Mouse (Mus musculus): ENCODE data around the gene Ppp1r12b. TPM values are rescaled to one million over a fixed set of nuclear protein-coding genes. Genes with fewer than 3 reads are reported as not detected.
A peak's percentile ranks its signal among the peaks of the same experiment; 100 is the strongest.
"Not testable (repeated sequence)": the region's sequence is repeated elsewhere in the genome, so short reads cannot be mapped to it uniquely, and the experiment has no call there.

The Ppp1r12b gene
- total RNA-seq, 2 experiments from 2014 or later, result 10.5 to 11.4 TPM

GRCm38 (mm10) chr1:134850361-134850760, 105.4 kb downstream of the Ppp1r12b start:
- no peak for DNase-seq

DNA sequence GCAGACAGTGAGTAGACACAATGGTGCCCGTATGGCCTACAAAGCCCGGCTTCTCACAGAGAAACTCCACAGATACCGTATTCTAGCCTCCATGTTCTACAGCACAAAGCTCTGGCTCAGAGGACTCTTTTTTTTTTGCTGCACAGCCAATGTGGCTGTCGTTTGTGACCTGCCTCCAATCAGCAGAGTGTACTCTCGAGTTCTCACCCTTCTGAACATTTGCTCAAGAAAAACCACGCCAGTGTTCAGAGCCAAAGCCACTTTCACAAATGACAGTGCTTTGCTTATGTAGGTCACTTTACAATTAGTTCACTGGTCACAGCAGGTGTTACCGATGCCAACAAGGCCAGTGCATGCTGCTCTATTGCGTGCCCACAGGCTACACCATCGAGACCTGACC, 107.9 kb downstream of the Ppp1r12b start:
- DNase-seq, result no peak

- DNase-seq, result peak; percentile 51 to 64
Measured at GRCm38 (mm10) chr1:134846295-134846988, 109.3 kb downstream of the Ppp1r12b start.

GRCm38 (mm10) chr1:134843369-134843768, 112.4 kb downstream of the Ppp1r12b start:
- DNase-seq, result no peak

GRCm38 (mm10) chr1:134836909-134837480, 118.7 kb downstream of the Ppp1r12b start:
- no peak for DNase-seq

DNA sequence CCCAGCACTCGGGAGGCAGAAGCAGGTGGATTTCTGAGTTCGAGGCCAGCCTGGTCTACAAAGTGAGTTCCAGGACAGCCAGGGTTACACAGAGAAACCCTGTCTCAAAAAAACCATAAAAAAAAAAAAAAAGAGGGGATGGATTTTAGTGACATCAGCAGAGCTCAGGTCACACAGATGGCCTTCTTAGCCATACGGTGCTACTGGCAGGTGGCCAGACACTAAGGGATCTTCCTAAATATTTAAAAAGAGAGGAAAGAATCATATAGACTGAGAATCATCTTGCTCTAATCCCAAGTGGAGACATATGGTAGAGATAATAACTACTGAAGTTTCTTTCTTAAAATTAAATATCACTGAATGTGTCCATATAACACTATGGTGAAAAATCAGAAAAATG, 124.9 kb downstream of the Ppp1r12b start:
- DNase-seq, result not testable (repeated sequence)

DNA sequence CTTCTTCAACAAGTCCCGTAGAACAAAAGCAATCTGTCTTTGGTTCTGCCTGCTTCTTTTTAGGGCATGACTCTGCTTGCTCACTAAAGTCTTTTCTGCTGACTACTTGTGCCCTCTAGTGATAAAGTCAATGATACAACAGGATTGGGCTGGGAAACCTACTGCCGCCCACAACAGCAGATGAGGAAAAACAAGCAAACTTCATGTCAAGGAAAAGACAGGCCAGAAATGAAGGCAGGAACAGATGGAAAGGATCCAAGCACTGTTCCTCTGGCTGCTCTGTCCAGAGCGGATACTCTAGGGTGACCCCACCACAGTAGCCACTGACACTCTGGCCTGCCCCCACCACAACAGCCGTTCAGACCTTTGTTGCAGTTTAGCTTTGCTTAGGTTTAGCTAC, 126.1 kb downstream of the Ppp1r12b start:
- DNase-seq, result no peak

DNA sequence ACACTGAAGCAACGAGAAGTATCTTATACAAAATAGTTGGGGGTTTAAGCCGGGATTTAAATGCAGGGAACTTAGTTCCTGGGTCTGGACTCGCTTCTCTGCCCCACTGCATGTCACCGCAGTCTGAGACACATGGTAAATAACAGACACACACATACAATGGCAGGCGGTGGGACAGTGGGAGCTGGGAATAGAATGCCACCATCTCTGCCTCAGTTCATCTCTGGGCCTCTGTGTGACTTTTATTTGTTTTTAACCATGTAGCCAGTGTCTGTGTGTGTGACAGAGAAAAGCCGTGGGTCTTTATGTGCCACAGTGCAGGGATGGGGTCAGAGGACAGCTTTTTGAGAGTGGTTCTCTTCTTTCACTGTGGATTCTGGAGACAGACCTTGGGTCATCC, 130.8 kb downstream of the Ppp1r12b start:
- DNase-seq, result no peak

GRCm38 (mm10) chr1:134823842-134824241, 131.9 kb downstream of the Ppp1r12b start:
- DNase-seq, result no peak

GRCm38 (mm10) chr1:134823323-134823722, 132.4 kb downstream of the Ppp1r12b start:
- DNase-seq, result peak in 1 of 2 experiments; percentile 26

GRCm38 (mm10) chr1:134820882-134821281, 134.9 kb downstream of the Ppp1r12b start:
- DNase-seq, result no peak

DNA sequence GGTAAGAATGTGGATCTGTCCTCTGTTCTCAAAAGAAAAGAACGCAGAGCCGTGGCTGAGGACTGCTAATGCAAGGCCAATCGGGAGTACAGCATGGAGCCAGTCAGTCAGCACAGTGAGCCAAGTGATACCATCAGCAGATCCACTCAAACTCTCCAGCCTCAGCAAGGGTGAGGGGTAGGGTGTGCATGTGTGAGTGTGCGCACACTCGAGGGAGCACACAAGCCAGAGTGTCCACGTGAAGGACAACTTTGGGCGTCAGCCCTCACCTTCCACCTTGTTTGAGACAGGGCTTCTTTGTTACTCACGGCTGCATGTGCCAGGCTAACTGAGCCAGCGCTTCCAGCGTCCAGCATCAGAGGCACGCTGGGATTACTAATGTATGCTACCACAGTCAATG, 136.5 kb downstream of the Ppp1r12b start:
- no peak for DNase-seq

DNA sequence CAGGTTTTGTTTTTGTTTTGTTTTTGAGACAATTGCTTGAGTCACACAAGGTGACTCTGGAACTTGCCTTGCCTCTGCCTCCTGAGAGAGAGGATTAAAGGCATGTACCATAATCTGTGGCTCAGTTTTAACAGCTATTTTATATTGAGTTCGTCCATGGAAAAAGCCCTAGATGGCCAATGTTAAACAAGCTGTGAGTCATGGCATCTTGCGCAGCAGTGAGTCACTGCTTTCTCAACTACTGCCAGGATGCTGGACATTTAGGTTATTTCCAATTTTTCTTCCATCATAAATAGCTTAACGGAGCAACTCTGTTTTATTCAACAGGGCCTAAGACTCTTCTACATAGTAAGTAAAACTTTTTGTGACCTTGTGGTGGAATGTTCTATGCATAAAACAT, 137.0 kb downstream of the Ppp1r12b start:
- DNase-seq, result peak; percentile 50 to 53

GRCm38 (mm10) chr1:134817916-134818595, 137.7 kb downstream of the Ppp1r12b start:
- no peak for DNase-seq

GRCm38 (mm10) chr1:134817120-134817519, 138.6 kb downstream of the Ppp1r12b start:
- DNase-seq, result no peak

DNA sequence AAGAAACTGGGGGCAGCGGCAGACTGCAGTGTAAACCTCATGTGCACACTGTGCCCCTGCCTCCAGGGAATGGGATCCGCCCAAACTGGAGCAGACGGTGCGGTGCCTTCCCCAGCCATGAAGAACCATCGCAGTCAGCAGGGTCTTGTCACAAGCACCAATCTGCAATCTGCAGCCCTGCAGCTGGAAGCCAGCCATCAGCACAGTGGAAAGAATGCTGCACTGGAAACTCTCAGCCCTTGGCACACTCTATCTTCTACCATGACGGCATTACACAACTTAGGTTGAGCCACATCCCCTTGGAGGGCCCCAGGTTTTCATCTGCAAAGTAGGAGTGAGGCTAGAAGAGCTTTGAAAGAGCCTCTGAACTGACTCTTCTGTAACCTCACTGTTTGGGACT, 139.1 kb downstream of the Ppp1r12b start:
- DNase-seq, result peak; percentile 76 to 78

- DNase-seq, result no peak
Measured at GRCm38 (mm10) chr1:134815748-134816147, 140.0 kb downstream of the Ppp1r12b start.

DNA sequence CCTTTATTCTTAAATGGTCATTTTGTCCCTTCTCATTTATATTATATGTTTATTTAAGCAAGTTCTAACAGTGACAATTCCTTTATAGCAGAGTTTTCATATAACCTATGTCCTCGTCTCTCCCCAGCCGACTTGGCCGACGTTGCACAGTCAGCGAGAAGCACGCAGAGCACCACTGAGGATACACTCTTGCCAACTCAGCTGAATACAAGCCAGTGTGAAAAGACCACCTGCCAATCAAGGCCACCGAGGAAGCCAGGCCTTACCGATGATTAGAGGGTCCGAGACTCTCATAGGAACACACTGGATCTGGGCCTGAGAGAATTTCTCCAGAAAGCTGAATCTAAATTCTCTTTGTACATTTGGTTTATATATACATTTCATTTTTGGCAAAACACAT, 150.3 kb downstream of the Ppp1r12b start:
- DNase-seq, result no peak

GRCm38 (mm10) chr1:134804373-134804772, 151.4 kb downstream of the Ppp1r12b start:
- no peak for DNase-seq

DNA sequence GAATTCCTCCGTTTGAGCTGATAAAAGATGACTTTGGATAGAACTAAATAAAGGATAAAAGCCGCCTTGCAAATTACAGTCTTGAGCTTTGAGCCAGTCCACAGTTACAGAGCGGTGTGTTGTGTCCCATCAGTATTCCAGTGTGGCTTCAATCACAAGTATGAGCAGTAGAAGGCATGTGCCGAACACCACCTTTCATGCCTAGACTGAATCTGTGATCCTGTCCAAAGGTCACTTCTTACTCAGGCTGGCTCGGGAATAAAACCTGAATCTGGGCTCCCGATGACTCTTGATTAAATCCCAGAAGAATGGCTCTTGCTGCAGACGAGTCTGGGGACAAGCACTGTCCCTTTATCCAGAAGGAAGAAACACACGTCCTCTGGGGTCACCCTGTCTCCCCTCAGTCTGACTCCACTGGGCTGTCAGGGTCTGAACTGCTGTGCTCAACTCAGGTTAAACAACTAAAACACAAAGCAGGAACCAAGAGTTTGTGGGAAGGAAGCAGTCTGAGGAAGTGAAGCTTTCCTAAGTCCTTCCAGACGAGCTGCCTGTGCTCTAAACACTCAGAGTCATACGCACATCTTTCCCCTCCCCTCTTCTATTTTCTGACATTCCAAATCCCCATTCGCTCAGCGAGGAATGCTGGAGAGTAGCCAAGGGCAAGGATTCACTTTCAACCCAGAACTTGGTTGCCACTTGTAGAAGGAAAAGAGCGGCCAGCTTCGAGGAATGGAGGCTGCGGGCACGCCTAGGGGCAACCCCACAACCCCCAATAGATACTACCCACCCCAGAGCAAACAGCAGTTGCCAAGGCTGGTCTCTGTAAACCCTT, 152.2 kb downstream of the Ppp1r12b start:
- DNase-seq, result peak; percentile 70 to 82

DNA sequence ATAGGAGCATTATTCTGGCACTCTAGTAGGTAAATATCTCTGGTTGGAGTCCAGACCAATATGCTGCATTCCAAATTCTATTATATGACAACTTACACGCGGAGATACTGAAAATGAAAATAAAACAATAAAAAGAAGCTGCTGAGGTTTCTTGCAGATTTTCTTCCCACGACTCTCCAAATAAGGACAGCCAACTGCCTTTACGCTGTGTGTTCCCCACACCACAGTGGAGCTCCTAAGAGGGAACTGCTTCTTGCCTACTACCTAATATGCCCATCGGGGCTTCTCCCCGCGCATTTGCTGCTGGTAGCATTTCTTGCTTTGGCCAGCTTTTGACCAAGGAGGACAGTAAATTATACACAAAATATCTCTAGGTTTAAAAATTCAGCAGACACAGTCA, 154.0 kb downstream of the Ppp1r12b start:
- no peak for DNase-seq

DNA sequence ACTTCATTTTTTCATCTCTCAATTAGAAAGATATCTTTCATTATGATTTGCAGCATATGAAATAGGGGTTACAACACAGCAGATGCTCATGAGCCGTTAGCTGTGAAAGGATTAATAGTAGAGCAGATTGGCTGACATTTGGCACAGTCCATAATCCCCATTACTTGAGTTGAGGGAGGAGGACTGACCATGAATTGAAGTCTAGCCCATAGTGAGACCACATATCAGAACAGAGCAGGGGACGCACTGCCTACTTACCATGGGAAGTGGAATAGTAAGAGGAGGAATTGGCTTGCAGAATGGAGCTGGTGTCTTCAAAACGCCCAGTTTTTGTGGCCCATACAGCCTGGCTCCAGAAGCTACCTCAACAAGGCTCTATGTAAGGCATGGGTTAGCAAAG, 159.2 kb downstream of the Ppp1r12b start:
- no peak for DNase-seq

- DNase-seq, result no peak
Measured at GRCm38 (mm10) chr1:134796076-134796475, 159.7 kb downstream of the Ppp1r12b start.
